Comparison of ENCODE assay signal across 9 mouse cellular contexts in genomic region chr11:117436401-117437109, GRCm38 (mm10). TPM values are rescaled to one million over a fixed set of nuclear protein-coding genes. Genes with fewer than 3 reads are reported as not detected.
DNase-seq lines count a peak whose midpoint lies in the region; ATAC-seq and TF ChIP-seq lines count a peak whose summit lies in the region.
"Had no signal": no experiment of that assay in that cellular context is flagged by ENCODE, and none has a peak within 500 bp of the region (broad histone marks: within the 10 kb centered on the region; RNA-seq: fewer than 3 reads in every experiment).

No protein-coding gene starts in this region.

- no peak for TF ChIP-seq POLR2A in heart, adult 2 months (IDR thresholded peaks at IDR 0.05; ENCODE audit: insufficient read depth, low read depth, low read length)

- peak; percentile 20 for DNase-seq in lung, postnatal 0 days (ENCODE audit: low spot score)
- no peak for DNase-seq in lung, postnatal 25 days (ENCODE audit: low spot score)
- DNase-seq in kidney, adult 11 months = peak; percentile 82
- peak; percentile 86 to 95 for DNase-seq in left cerebral cortex, postnatal 14 days (ENCODE audit: low spot score in 2 of 2)
- DNase-seq in ovary, postnatal 14 days (ENCODE audit: low spot score) = peak; percentile 33
- no peak for DNase-seq in spleen, postnatal 4 days (ENCODE audit: low spot score in 2 of 2)
- DNase-seq in heart, adult 2 months = no peak

- H3K4me2 ChIP-seq in lung, postnatal 0 days (replicated peaks; ENCODE audit: low read depth, low read length) = no peak overlapping the region
- H3K4me2 ChIP-seq in embryonic facial prominence, embryonic 12.5 days (replicated peaks) = peak overlapping the region; percentile 10; the same call in 1 of the 2 replicates

- no peak for TF ChIP-seq EP300 in lung, postnatal 0 days (IDR thresholded peaks at IDR 0.05)
- TF ChIP-seq EP300 in heart, adult 2 months (IDR thresholded peaks at IDR 0.05; ENCODE audit: insufficient read depth, low read depth, low read length) = no peak

- H3K79me2 ChIP-seq in heart, adult 2 months (replicated peaks; ENCODE audit: control insufficient read depth, insufficient read depth, low read length) = no peaks in the 10 kb centered on the region

- no peak overlapping the region for H3K9ac ChIP-seq in lung, postnatal 0 days (replicated peaks; ENCODE audit: low read depth)
- no peak overlapping the region for H3K9ac ChIP-seq in embryonic facial prominence, embryonic 12.5 days
- H3K9ac ChIP-seq in heart, adult 2 months (ENCODE audit: low read depth, low read length) = no peak overlapping the region

- peaks cover 3% of the 10 kb centered on the region; the same call in 1 of the 2 replicates for H3K27me3 ChIP-seq in lung, postnatal 0 days (replicated peaks; ENCODE audit: insufficient read depth, low read length)
- H3K27me3 ChIP-seq in embryonic facial prominence, embryonic 12.5 days = peaks cover 11% of the 10 kb centered on the region
- 0 out of 2 replicates have a peak, but pooled peaks cover 2% of the 10 kb centered on the region for H3K27me3 ChIP-seq in heart, adult 2 months (ENCODE audit: control insufficient read depth, insufficient read depth, low read length)

- H3K27ac ChIP-seq in lung, postnatal 0 days (ENCODE audit: low read length) = no peak overlapping the region
- H3K27ac ChIP-seq in embryonic facial prominence, embryonic 12.5 days = no peak overlapping the region
- no peak overlapping the region for H3K27ac ChIP-seq in heart, adult 2 months

- 22% methylated on average over 22 of the region's 22 CpGs for WGBS in lung, postnatal 0 days
- 21% methylated on average over 22 of the region's 22 CpGs for WGBS in embryonic facial prominence, embryonic 12.5 days
- WGBS in heart, adult 2 months = 32% methylated on average over 22 of the region's 22 CpGs

- no peak for ATAC-seq in lung, postnatal 0 days
- ATAC-seq in embryonic facial prominence, embryonic 12.5 days (ENCODE audit: insufficient number of reproducible peaks, insufficient read depth, low FRiP score, low TSS enrichment) = peak; percentile 58; the same call in 1 of the 2 replicates

- no peaks in the 10 kb centered on the region for H3K4me1 ChIP-seq in lung, postnatal 0 days (ENCODE audit: insufficient read depth, low read depth, low read length)
- peaks cover 31% of the 10 kb centered on the region for H3K4me1 ChIP-seq in embryonic facial prominence, embryonic 12.5 days
- no peaks in the 10 kb centered on the region for H3K4me1 ChIP-seq in heart, adult 2 months (ENCODE audit: control insufficient read depth, insufficient read depth, low read length)

- H3K9me3 ChIP-seq in lung, postnatal 0 days (ENCODE audit: low read length) = no peaks in the 10 kb centered on the region
- H3K9me3 ChIP-seq in embryonic facial prominence, embryonic 12.5 days = no peaks in the 10 kb centered on the region

- H3K36me3 ChIP-seq in lung, postnatal 0 days (ENCODE audit: insufficient read depth, low read length) = no peaks in the 10 kb centered on the region
- no peaks in the 10 kb centered on the region for H3K36me3 ChIP-seq in embryonic facial prominence, embryonic 12.5 days
- no peaks in the 10 kb centered on the region for H3K36me3 ChIP-seq in heart, adult 2 months (ENCODE audit: control insufficient read depth, insufficient read depth, low read length)

- H3K4me3 ChIP-seq in lung, postnatal 0 days (ENCODE audit: low read depth, low read length) = no peak overlapping the region
- no peak overlapping the region for H3K4me3 ChIP-seq in embryonic facial prominence, embryonic 12.5 days
- H3K4me3 ChIP-seq in heart, adult 2 months = no peak overlapping the region

- intact Hi-C loops in left cerebral cortex, postnatal 14 days (cut with DNase I) = no loop called here
- intact Hi-C loops in heart, adult 2 months (cut with DNase I) = no loop called here

- no peak for TF ChIP-seq CTCF in lung, postnatal 0 days (IDR thresholded peaks at IDR 0.05)
- no peak for TF ChIP-seq CTCF in heart, adult 2 months (IDR thresholded peaks at IDR 0.05)

RNA-seq across cellular contexts. Expression of gene Gm11733, which starts 47.6 kb away (rescaled TPM):
- polyA plus RNA-seq in lung, postnatal 0 days (2015; fragmentation: Nextera tagmentation; extraction: Ambion mirVana) = not detected in 2 replicates
- polyA plus RNA-seq in embryonic facial prominence, embryonic 12.5 days (2016; fragmentation: Nextera tagmentation; extraction: Ambion mirVana) = not detected in 2 replicates
- under 1 TPM in 1 of 2 experiments, not detected in 1; 0.35 TPM for total RNA-seq in left cerebral cortex, postnatal 14 days (2021)
- not detected for total RNA-seq in heart, adult 2 months (2021)
- polyA plus RNA-seq in heart, adult 2 months (2012; rRNA removed) = 0.10 and 0.15 TPM in 2 replicates
- polyA plus RNA-seq: large intestine, adult 2 months had no signal

Comparison
In these comparisons a context has a peak if more than half of its experiments do, and no peak if none do; other contexts are left out.
1. DNase-seq: peak in lung, postnatal 0 days (single experiment), kidney, adult 11 months (single experiment), left cerebral cortex, postnatal 14 days (2 of 2) and ovary, postnatal 14 days (single experiment); none in lung, postnatal 25 days (single experiment), spleen, postnatal 4 days (0 of 2) and heart, adult 2 months (0 of 2).